Mouse (Mus musculus) forebrain, embryonic 16.5 days (tissue): Measurements from ENCODE around the gene Smyd4. TPM values are rescaled to one million over a fixed set of nuclear protein-coding genes. Genes with fewer than 3 reads are reported as not detected.

Experiments
- ATAC-seq: fragments of 200-750 bp; cut with Nextera tagmentation; 2 replicates; pipeline ENCODE4 v1.8.0; 2017; ENCODE audit warnings: mild to moderate bottlenecking, moderate library complexity
- H3K27ac ChIP-seq: fragments of 300-500 bp; sonication (generic); 2 replicates; pipeline ENCODE4 v1.5.1; 2014; ENCODE audit warnings: low read length, control low read depth
- H3K27me3 ChIP-seq: fragments of 300-500 bp; sonication (generic); replicated peaks from 2 replicates; pipeline ENCODE4 v1.6.1; 2014; ENCODE audit warnings: low read length; ENCODE audit not compliant: control insufficient read depth, insufficient read depth
- H3K36me3 ChIP-seq: fragments of 300-500 bp; sonication (generic); 2 replicates; pipeline ENCODE4 v1.6.1; 2014; ENCODE audit not compliant: control insufficient read depth, insufficient read depth
- H3K4me1 ChIP-seq: fragments of 300-500 bp; sonication (generic); replicated peaks from 2 replicates; pipeline ENCODE4 v1.6.1; 2014; ENCODE audit warnings: low read length; ENCODE audit not compliant: control insufficient read depth, insufficient read depth
- H3K4me2 ChIP-seq: fragments of 300-500 bp; sonication (generic); 2 replicates; pipeline ENCODE4 v1.6.1; 2014; ENCODE audit warnings: mild to moderate bottlenecking, low read length, control low read depth
- H3K4me3 ChIP-seq: fragments of 300-500 bp; sonication (generic); replicated peaks from 2 replicates; pipeline ENCODE4 v1.5.1; 2014; ENCODE audit warnings: mild to moderate bottlenecking, low read length, control low read depth
- H3K9ac ChIP-seq: fragments of 300-500 bp; sonication (generic); replicated peaks from 2 replicates; pipeline ENCODE4 v1.6.1; 2014; ENCODE audit warnings: low read depth, low read length, control low read depth
- H3K9me3 ChIP-seq: fragments of 300-500 bp; sonication (generic); 2 replicates; pipeline ENCODE4 v1.6.1; 2016; ENCODE audit warnings: low read length; ENCODE audit not compliant: control insufficient read depth
- WGBS: fragments of 180-500 bp; shearing (Covaris S2); extraction: QIAGEN DNeasy Blood & Tissue Kit; methylation state at CpG from one replicate; pipeline ENCODE4 v1.1.7; 2014; 5-methylcytosine and 5-hydroxymethylcytosine counted together
- polyA plus RNA-seq: library from polyadenylated mRNA; unstranded; fragments of >200 nt; fragmentation: Nextera tagmentation; extraction: Ambion mirVana; gene quantifications from 2 replicates; pipeline ENCODE4 v1.2.1, GENCODE M21; 2015

Smyd4 gene
- polyA plus RNA-seq, 1 experiment from 2014 or later = 19.0 TPM

GRCm38 (mm10) chr11:75403301-75404052 lies 55.2 kb downstream of the Smyd4 start:
- WGBS = 77% methylated on average over 6 of the region's 6 CpGs
- no peak for ATAC-seq
- Histone ChIP-seq H3K27ac (no peak overlapping the region), H3K9ac (no peak overlapping the region), H3K4me1 (no peaks in the 10 kb centered on the region; the same call in none of the 2 replicates), H3K36me3 (no peaks in the 10 kb centered on the region), H3K4me3 (no peak overlapping the region), H3K4me2 (no peak overlapping the region), H3K9me3 (no peaks in the 10 kb centered on the region), H3K27me3 (no peaks in the 10 kb centered on the region)

- no peak overlapping the region for H3K9ac ChIP-seq
- no peak overlapping the region for H3K4me3 ChIP-seq
- H3K4me2 ChIP-seq = no peak overlapping the region
- no peak overlapping the region for H3K27ac ChIP-seq
- no peaks in the 10 kb centered on the region; the same call in 1 of the 2 replicates for H3K4me1 ChIP-seq
- no peaks in the 10 kb centered on the region for H3K27me3 ChIP-seq
- H3K36me3 ChIP-seq = no peaks in the 10 kb centered on the region
- no peaks in the 10 kb centered on the region for H3K9me3 ChIP-seq
- 88% methylated on average over 6 of the region's 6 CpGs for WGBS
- ATAC-seq = no peak
These were observed 56.6 kb downstream of the Smyd4 start for GRCm38 (mm10) chr11:75404801-75405200.

- 65% methylated on average over 4 of the region's 4 CpGs for WGBS
- no peak overlapping the region for H3K27ac ChIP-seq
- no peaks in the 10 kb centered on the region for H3K36me3 ChIP-seq
- H3K4me2 ChIP-seq = no peak overlapping the region
- H3K4me3 ChIP-seq = no peak overlapping the region
- H3K4me1 ChIP-seq = no peaks in the 10 kb centered on the region
- ATAC-seq = no peak
- H3K27me3 ChIP-seq = no peaks in the 10 kb centered on the region
- H3K9ac ChIP-seq = no peak overlapping the region
- no peaks in the 10 kb centered on the region for H3K9me3 ChIP-seq
These were observed 57.9 kb downstream of the Smyd4 start for GRCm38 (mm10) chr11:75406104-75406503.

- H3K4me2 ChIP-seq = no peak overlapping the region
- H3K27me3 ChIP-seq = no peaks in the 10 kb centered on the region
- no peak overlapping the region for H3K27ac ChIP-seq
- H3K9me3 ChIP-seq = no peaks in the 10 kb centered on the region
- 43% methylated on average over 3 of the region's 3 CpGs for WGBS
- H3K4me1 ChIP-seq = no peaks in the 10 kb centered on the region
- no peak overlapping the region for H3K4me3 ChIP-seq
- no peak for ATAC-seq
- H3K9ac ChIP-seq = no peak overlapping the region
- no peaks in the 10 kb centered on the region for H3K36me3 ChIP-seq
These were observed 58.6 kb downstream of the Smyd4 start for GRCm38 (mm10) chr11:75406865-75407264.

GRCm38 (mm10) chr11:75409679-75410575 lies 61.7 kb downstream of the Smyd4 start:
- H3K4me1 ChIP-seq = no peaks in the 10 kb centered on the region
- H3K9ac ChIP-seq = no peak overlapping the region
- ATAC-seq = no peak
- no peaks in the 10 kb centered on the region for H3K36me3 ChIP-seq
- H3K27ac ChIP-seq = no peak overlapping the region
- WGBS = 77% methylated on average over 17 of the region's 17 CpGs
- H3K4me3 ChIP-seq = no peak overlapping the region
- no peaks in the 10 kb centered on the region for H3K27me3 ChIP-seq
- H3K4me2 ChIP-seq = no peak overlapping the region
- H3K9me3 ChIP-seq = no peaks in the 10 kb centered on the region

- H3K27me3 ChIP-seq = no peaks in the 10 kb centered on the region
These were observed 62.4 kb downstream of the Smyd4 start for GRCm38 (mm10) chr11:75410591-75410990.

GRCm38 (mm10) chr11:75415096-75415495 lies 66.9 kb downstream of the Smyd4 start:
- no peaks in the 10 kb centered on the region for H3K9me3 ChIP-seq
- no peak overlapping the region for H3K27ac ChIP-seq
- WGBS = 49% methylated on average over 7 of the region's 7 CpGs

More at GRCm38 (mm10) chr11:75410591-75410990, 62.4 kb downstream of the Smyd4 start:
- H3K27ac ChIP-seq = no peak overlapping the region
- no peaks in the 10 kb centered on the region for H3K36me3 ChIP-seq
- H3K9me3 ChIP-seq = no peaks in the 10 kb centered on the region
- no peak overlapping the region for H3K4me3 ChIP-seq
- no peaks in the 10 kb centered on the region for H3K4me1 ChIP-seq
- H3K4me2 ChIP-seq = no peak overlapping the region
- ATAC-seq = no peak
- 95% methylated on average over 7 of the region's 7 CpGs for WGBS
- no peak overlapping the region for H3K9ac ChIP-seq

GRCm38 (mm10) chr11:75415994-75416393 lies 67.8 kb downstream of the Smyd4 start:
- 87% methylated on average over 13 of the region's 13 CpGs for WGBS

More at GRCm38 (mm10) chr11:75415096-75415495, 66.9 kb downstream of the Smyd4 start:
- Histone ChIP-seq H3K4me3 (no peak overlapping the region), H3K27me3 (no peaks in the 10 kb centered on the region), H3K36me3 (no peaks in the 10 kb centered on the region), H3K4me2 (no peak overlapping the region), H3K4me1 (no peaks in the 10 kb centered on the region), H3K9ac (no peak overlapping the region)
- no peak for ATAC-seq

GRCm38 (mm10) chr11:75420037-75420436 lies 71.8 kb downstream of the Smyd4 start:
- H3K4me2 ChIP-seq = no peak overlapping the region
- no peaks in the 10 kb centered on the region for H3K27me3 ChIP-seq
- H3K9ac ChIP-seq = no peak overlapping the region
- no peaks in the 10 kb centered on the region for H3K36me3 ChIP-seq
- WGBS = 82% methylated on average over 7 of the region's 7 CpGs
- ATAC-seq = no peak
- H3K27ac ChIP-seq = no peak overlapping the region
- H3K9me3 ChIP-seq = no peaks in the 10 kb centered on the region
- H3K4me1 ChIP-seq = no peaks in the 10 kb centered on the region
- no peak overlapping the region for H3K4me3 ChIP-seq

More at GRCm38 (mm10) chr11:75415994-75416393, 67.8 kb downstream of the Smyd4 start:
- no peaks in the 10 kb centered on the region for H3K4me1 ChIP-seq
- no peaks in the 10 kb centered on the region for H3K9me3 ChIP-seq
- no peak overlapping the region for H3K4me2 ChIP-seq
- no peak overlapping the region for H3K4me3 ChIP-seq
- no peaks in the 10 kb centered on the region for H3K27me3 ChIP-seq
- no peak overlapping the region for H3K27ac ChIP-seq
- ATAC-seq = no peak
- no peaks in the 10 kb centered on the region for H3K36me3 ChIP-seq
- H3K9ac ChIP-seq = no peak overlapping the region
